Mouse (Mus musculus) midbrain, embryonic 16.5 days (tissue): ENCODE measurements at regions not wholly inside any gene's neighbourhood (a gene's known extent, or its start where the extent isn't known, plus 50 kb on each side); places are given as distances from the start of the nearest gene placed in this dataset.

Experiments used
- ATAC-seq: fragments of 200-750 bp; cut with Nextera tagmentation; 2 replicates; pipeline ENCODE4 v1.8.0; 2017; ENCODE audit warnings: moderate TSS enrichment
- H3K27ac ChIP-seq: fragments of 300-500 bp; sonication (generic); 2 replicates; pipeline ENCODE4 v1.5.1; 2014; ENCODE audit warnings: mild to moderate bottlenecking, low read length, mixed read lengths
- H3K27me3 ChIP-seq: fragments of 300-500 bp; sonication (generic); 2 replicates; pipeline ENCODE4 v1.6.1; 2014; ENCODE audit warnings: low read depth, low read length, mixed read lengths; ENCODE audit not compliant: control insufficient read depth, insufficient read depth
- H3K36me3 ChIP-seq: fragments of 300-500 bp; sonication (generic); 2 replicates; pipeline ENCODE4 v1.6.1; 2014; ENCODE audit warnings: mild to moderate bottlenecking, low read length, moderate library complexity, mixed read lengths; ENCODE audit not compliant: control insufficient read depth, insufficient read depth
- H3K4me1 ChIP-seq: fragments of 300-500 bp; sonication (generic); 2 replicates; pipeline ENCODE4 v1.6.1; 2014; ENCODE audit warnings: mild to moderate bottlenecking, low read length, mixed read lengths; ENCODE audit not compliant: control insufficient read depth, insufficient read depth
- H3K4me2 ChIP-seq: fragments of 300-500 bp; sonication (generic); 2 replicates; pipeline ENCODE4 v1.6.1; 2014; ENCODE audit warnings: mild to moderate bottlenecking, low read length, mixed read lengths
- H3K4me3 ChIP-seq: fragments of 300-500 bp; sonication (generic); 2 replicates; pipeline ENCODE4 v1.5.1; 2014; ENCODE audit warnings: low read depth, mild to moderate bottlenecking, low read length, moderate library complexity, mixed read lengths
- H3K9ac ChIP-seq: fragments of 300-500 bp; sonication (generic); 2 replicates; pipeline ENCODE4 v1.6.1; 2014; ENCODE audit warnings: low read depth, low read length, mixed read lengths
- H3K9me3 ChIP-seq: fragments of 300-500 bp; sonication (generic); replicated peaks from 2 replicates; pipeline ENCODE4 v1.6.1; 2014; ENCODE audit warnings: mild to moderate bottlenecking, low read length, mixed read lengths; ENCODE audit not compliant: control insufficient read depth, poor library complexity, severe bottlenecking
- WGBS: fragments of 180-500 bp; shearing (Covaris S2); extraction: QIAGEN DNeasy Blood & Tissue Kit; methylation state at CpG from one replicate; pipeline ENCODE4 v1.1.7; 2014; 5-methylcytosine and 5-hydroxymethylcytosine counted together

DNA sequence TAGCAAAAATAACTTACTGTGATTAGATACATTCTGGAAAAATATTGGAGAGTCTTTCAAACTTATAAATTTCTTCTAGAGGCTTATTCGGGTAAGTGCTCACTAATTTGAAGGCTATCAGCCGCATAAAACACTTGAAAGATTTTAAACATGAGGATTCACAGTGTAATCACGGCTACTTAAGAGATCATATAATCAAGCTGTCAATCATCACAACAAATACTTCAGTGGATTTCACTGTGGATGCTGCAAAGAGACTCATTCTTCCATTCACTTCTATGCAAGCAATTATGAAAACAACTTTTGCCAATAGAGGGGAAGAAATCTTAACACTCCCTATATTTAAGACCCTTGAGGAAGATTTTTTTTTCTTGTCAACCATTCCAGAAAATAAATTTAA, 736.2 kb upstream of the Pabpc4l start:
- no peak overlapping the region for H3K4me3 ChIP-seq
- H3K9ac ChIP-seq = no peak overlapping the region
- H3K27ac ChIP-seq = no peak overlapping the region
- H3K4me1 ChIP-seq = no peaks in the 10 kb centered on the region
- H3K9me3 ChIP-seq = no peaks in the 10 kb centered on the region
- WGBS = 53% methylated on average over 3 of the region's 3 CpGs
- H3K4me2 ChIP-seq = no peak overlapping the region
- no peaks in the 10 kb centered on the region for H3K36me3 ChIP-seq
- H3K27me3 ChIP-seq = no peaks in the 10 kb centered on the region
- no peak for ATAC-seq

DNA sequence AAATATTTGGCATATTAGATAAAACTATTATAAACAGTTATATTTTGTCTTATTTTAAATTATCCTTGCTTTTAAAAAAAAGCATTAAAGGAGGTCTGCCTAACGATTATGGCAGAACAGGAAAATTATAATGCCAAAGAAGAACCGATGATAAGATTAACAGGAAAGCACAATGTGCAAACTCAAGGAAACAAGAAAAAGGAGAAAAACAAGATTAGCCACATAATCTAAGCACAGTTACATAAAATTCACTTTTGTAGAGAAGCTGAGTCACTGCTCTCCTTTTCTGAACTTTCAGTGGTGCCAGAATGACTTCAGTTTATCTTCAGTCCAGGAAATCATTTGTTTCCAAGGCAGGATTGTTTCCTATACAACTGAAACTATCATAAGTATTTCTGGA, 734.7 kb upstream of the Pabpc4l start:
- WGBS = 98% methylated on average over 2 of the region's 2 CpGs

GRCm38 (mm10) chr3:47180377-47180776, 732.4 kb upstream of the Pabpc4l start:
- 82% methylated on average over 1 of the region's 1 CpGs for WGBS
- Histone ChIP-seq H3K4me3 (no peak overlapping the region), H3K9ac (no peak overlapping the region), H3K36me3 (no peaks in the 10 kb centered on the region), H3K4me1 (no peaks in the 10 kb centered on the region), H3K27me3 (no peaks in the 10 kb centered on the region), H3K9me3 (no peaks in the 10 kb centered on the region), H3K4me2 (no peak overlapping the region), H3K27ac (no peak overlapping the region)
- ATAC-seq = no peak

More for the DNA sequence above, 734.7 kb upstream of the Pabpc4l start:
- Histone ChIP-seq H3K27me3 (no peaks in the 10 kb centered on the region), H3K4me2 (no peak overlapping the region), H3K4me3 (no peak overlapping the region), H3K9ac (no peak overlapping the region), H3K36me3 (no peaks in the 10 kb centered on the region), H3K9me3 (no peaks in the 10 kb centered on the region), H3K4me1 (no peaks in the 10 kb centered on the region), H3K27ac (no peak overlapping the region)
- ATAC-seq = no peak
